Comparison of ENCODE assay signal across 8 mouse cellular contexts in the genomic region with DNA sequence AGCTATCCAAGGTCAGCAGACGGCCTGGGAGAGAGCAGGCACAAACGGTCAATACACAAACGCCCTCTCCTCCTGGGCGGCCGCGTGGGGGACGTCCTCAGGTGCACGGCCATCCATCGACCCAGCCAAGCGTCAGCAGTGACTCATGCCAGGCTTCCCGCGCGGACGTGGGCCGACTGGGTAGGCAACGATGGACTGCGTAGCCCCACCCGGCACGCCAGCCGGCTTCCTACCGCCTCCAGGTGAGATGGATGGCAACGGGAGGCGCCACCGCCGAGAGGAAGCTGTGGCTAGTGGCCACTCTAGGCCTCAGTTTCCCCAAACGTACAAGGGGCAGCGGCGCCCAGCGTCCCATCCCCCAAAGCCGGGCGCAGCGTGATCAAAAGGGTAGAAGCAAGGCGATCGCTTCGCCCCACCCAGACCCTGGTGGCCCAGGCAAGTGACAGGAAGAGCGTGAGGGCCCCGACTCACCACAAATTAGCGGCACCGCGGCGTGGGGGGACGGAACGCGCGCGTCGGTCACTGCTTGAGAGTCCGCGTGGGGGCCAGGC. TPM values are rescaled to one million over a fixed set of nuclear protein-coding genes. Genes with fewer than 3 reads are reported as not detected.
DNase-seq lines count a peak whose midpoint lies in the region; ATAC-seq lines count a peak whose summit lies in the region.

No protein-coding gene starts in this region.

- H3K9me3 ChIP-seq in forebrain, embryonic 13.5 days (replicated peaks) = no peaks in the 10 kb centered on the region
- no peaks in the 10 kb centered on the region for H3K9me3 ChIP-seq in intestine, embryonic 16.5 days (ENCODE audit: control insufficient read depth, low read length)
- no peaks in the 10 kb centered on the region for H3K9me3 ChIP-seq in limb, embryonic 12.5 days
- H3K9me3 ChIP-seq in midbrain, embryonic 13.5 days = no peaks in the 10 kb centered on the region
- H3K9me3 ChIP-seq in stomach, embryonic 15.5 days = no peaks in the 10 kb centered on the region

- WGBS in forebrain, embryonic 13.5 days = under 1% methylated on average over 49 of the region's 49 CpGs
- under 1% methylated on average over 49 of the region's 49 CpGs for WGBS in intestine, embryonic 16.5 days
- WGBS in limb, embryonic 12.5 days = under 1% methylated on average over 49 of the region's 49 CpGs
- under 1% methylated on average over 49 of the region's 49 CpGs for WGBS in midbrain, embryonic 13.5 days
- WGBS in stomach, embryonic 15.5 days = under 1% methylated on average over 49 of the region's 49 CpGs

- H3K36me3 ChIP-seq in forebrain, embryonic 13.5 days (ENCODE audit: poor library complexity, severe bottlenecking) = peaks cover 19% of the 10 kb centered on the region
- no peaks in the 10 kb centered on the region for H3K36me3 ChIP-seq in intestine, embryonic 16.5 days (ENCODE audit: control insufficient read depth, insufficient read depth, low read length)
- peaks cover 21% of the 10 kb centered on the region for H3K36me3 ChIP-seq in limb, embryonic 12.5 days
- H3K36me3 ChIP-seq in midbrain, embryonic 13.5 days = peaks cover 3% of the 10 kb centered on the region
- no peaks in the 10 kb centered on the region for H3K36me3 ChIP-seq in stomach, embryonic 15.5 days

- H3K4me1 ChIP-seq in forebrain, embryonic 13.5 days = peaks cover 22% of the 10 kb centered on the region
- peaks cover 23% of the 10 kb centered on the region for H3K4me1 ChIP-seq in intestine, embryonic 16.5 days (ENCODE audit: control insufficient read depth, insufficient read depth, low read length)
- peaks cover 16% of the 10 kb centered on the region for H3K4me1 ChIP-seq in limb, embryonic 12.5 days (replicated peaks)
- peaks cover 29% of the 10 kb centered on the region for H3K4me1 ChIP-seq in midbrain, embryonic 13.5 days (replicated peaks)
- H3K4me1 ChIP-seq in stomach, embryonic 15.5 days = peaks cover 9% of the 10 kb centered on the region; the same call in 1 of the 2 replicates

- peak overlapping the region; percentile 100 for H3K4me3 ChIP-seq in forebrain, embryonic 13.5 days
- peak overlapping the region; percentile 98 for H3K4me3 ChIP-seq in intestine, embryonic 16.5 days (ENCODE audit: low read length)
- H3K4me3 ChIP-seq in limb, embryonic 12.5 days (replicated peaks) = peak overlapping the region; percentile 93
- H3K4me3 ChIP-seq in midbrain, embryonic 13.5 days (replicated peaks) = peak overlapping the region; percentile 99
- H3K4me3 ChIP-seq in stomach, embryonic 15.5 days (replicated peaks) = peak overlapping the region; percentile 99

- H3K27ac ChIP-seq in forebrain, embryonic 13.5 days = peak overlapping the region; percentile 68
- H3K27ac ChIP-seq in intestine, embryonic 16.5 days (ENCODE audit: low read length) = peak overlapping the region; percentile 77
- H3K27ac ChIP-seq in limb, embryonic 12.5 days = peak overlapping the region; percentile 64
- peak overlapping the region; percentile 77 for H3K27ac ChIP-seq in midbrain, embryonic 13.5 days
- H3K27ac ChIP-seq in stomach, embryonic 15.5 days = peak overlapping the region; percentile 80

- ATAC-seq in forebrain, embryonic 13.5 days = peak; percentile 14; the same call in 1 of the 2 replicates
- ATAC-seq in intestine, embryonic 16.5 days = peak; percentile 60
- no peak; the same call in 1 of the 2 replicates for ATAC-seq in limb, embryonic 12.5 days (ENCODE audit: insufficient number of reproducible peaks, insufficient read depth, low FRiP score, low TSS enrichment, low read depth)
- ATAC-seq in midbrain, embryonic 13.5 days = peak; percentile 18
- peak; percentile 32 for ATAC-seq in stomach, embryonic 15.5 days (ENCODE audit: insufficient read depth, low FRiP score, low read depth)

- peak overlapping the region; percentile 95 for H3K4me2 ChIP-seq in forebrain, embryonic 13.5 days
- peak overlapping the region; percentile 81 for H3K4me2 ChIP-seq in intestine, embryonic 16.5 days (ENCODE audit: low read depth, low read length)
- H3K4me2 ChIP-seq in limb, embryonic 12.5 days = peak overlapping the region; percentile 94
- H3K4me2 ChIP-seq in midbrain, embryonic 13.5 days (replicated peaks) = peak overlapping the region; percentile 96
- peak overlapping the region; percentile 82 for H3K4me2 ChIP-seq in stomach, embryonic 15.5 days

- H3K9ac ChIP-seq in forebrain, embryonic 13.5 days = peak overlapping the region; percentile 96
- peak overlapping the region; percentile 89 for H3K9ac ChIP-seq in intestine, embryonic 16.5 days (ENCODE audit: low read depth, low read length)
- H3K9ac ChIP-seq in limb, embryonic 12.5 days (replicated peaks) = peak overlapping the region; percentile 89
- H3K9ac ChIP-seq in midbrain, embryonic 13.5 days (replicated peaks) = peak overlapping the region; percentile 94
- H3K9ac ChIP-seq in stomach, embryonic 15.5 days = peak overlapping the region; percentile 89

- H3K27me3 ChIP-seq in forebrain, embryonic 13.5 days = no peaks in the 10 kb centered on the region
- H3K27me3 ChIP-seq in intestine, embryonic 16.5 days (replicated peaks; ENCODE audit: control insufficient read depth, insufficient read depth, low read length) = no peaks in the 10 kb centered on the region
- no peaks in the 10 kb centered on the region for H3K27me3 ChIP-seq in limb, embryonic 12.5 days
- H3K27me3 ChIP-seq in midbrain, embryonic 13.5 days = no peaks in the 10 kb centered on the region
- no peaks in the 10 kb centered on the region for H3K27me3 ChIP-seq in stomach, embryonic 15.5 days (replicated peaks)

- DNase-seq in left cerebral cortex, adult 18-20 months (ENCODE audit: low spot score in 2 of 2) = peak; percentile 77 to 81
- no peak for DNase-seq in left cerebral cortex, adult 11 months (ENCODE audit: low spot score)
- DNase-seq in cerebellum, adult 11 months = peak; percentile 49

RNA-seq across cellular contexts. Expression of a gene that starts 15.5 kb away (rescaled TPM):
- 100 to 1,000 TPM; 163 to 181 TPM for total RNA-seq in left cerebral cortex, adult 18-20 months (2021)
- polyA plus RNA-seq in forebrain, embryonic 13.5 days (2015; fragmentation: Nextera tagmentation; extraction: Ambion mirVana) = 41.5 and 44.3 TPM in 2 replicates
- 11.7 and 12.0 TPM in 2 replicates for polyA plus RNA-seq in intestine, embryonic 16.5 days (2015; fragmentation: Nextera tagmentation; extraction: Ambion mirVana)
- 42.0 and 46.4 TPM in 2 replicates for polyA plus RNA-seq in limb, embryonic 12.5 days (2016; fragmentation: Nextera tagmentation; extraction: Ambion mirVana)
- 41.6 and 48.4 TPM in 2 replicates for polyA plus RNA-seq in midbrain, embryonic 13.5 days (2015; fragmentation: Nextera tagmentation; extraction: Ambion mirVana)
- polyA plus RNA-seq in stomach, embryonic 15.5 days (2015; fragmentation: Nextera tagmentation; extraction: Ambion mirVana) = 23.8 and 24.1 TPM in 2 replicates

RNA-seq across cellular contexts. Expression of a gene that starts 16.0 kb away (rescaled TPM):
- 100 to 1,000 TPM; 224 to 240 TPM for total RNA-seq in left cerebral cortex, adult 18-20 months (2021)
- 141 and 160 TPM in 2 replicates for polyA plus RNA-seq in forebrain, embryonic 13.5 days (2015; fragmentation: Nextera tagmentation; extraction: Ambion mirVana)
- polyA plus RNA-seq in intestine, embryonic 16.5 days (2015; fragmentation: Nextera tagmentation; extraction: Ambion mirVana) = 81.1 and 90.4 TPM in 2 replicates
- polyA plus RNA-seq in limb, embryonic 12.5 days (2016; fragmentation: Nextera tagmentation; extraction: Ambion mirVana) = 121 and 125 TPM in 2 replicates
- 140 and 145 TPM in 2 replicates for polyA plus RNA-seq in midbrain, embryonic 13.5 days (2015; fragmentation: Nextera tagmentation; extraction: Ambion mirVana)
- 97.8 and 106 TPM in 2 replicates for polyA plus RNA-seq in stomach, embryonic 15.5 days (2015; fragmentation: Nextera tagmentation; extraction: Ambion mirVana)

RNA-seq across cellular contexts. Expression of a gene that starts 32.2 kb away (rescaled TPM):
- 10 to 100 TPM; 11.5 to 12.3 TPM for total RNA-seq in left cerebral cortex, adult 18-20 months (2021)
- polyA plus RNA-seq in forebrain, embryonic 13.5 days (2015; fragmentation: Nextera tagmentation; extraction: Ambion mirVana) = 7.4 and 7.7 TPM in 2 replicates
- polyA plus RNA-seq in intestine, embryonic 16.5 days (2015; fragmentation: Nextera tagmentation; extraction: Ambion mirVana) = 1.7 and 2.2 TPM in 2 replicates
- polyA plus RNA-seq in limb, embryonic 12.5 days (2016; fragmentation: Nextera tagmentation; extraction: Ambion mirVana) = 10.4 and 11.1 TPM in 2 replicates
- polyA plus RNA-seq in midbrain, embryonic 13.5 days (2015; fragmentation: Nextera tagmentation; extraction: Ambion mirVana) = 9.6 and 11.9 TPM in 2 replicates
- 3.7 and 4.1 TPM in 2 replicates for polyA plus RNA-seq in stomach, embryonic 15.5 days (2015; fragmentation: Nextera tagmentation; extraction: Ambion mirVana)
